Mouse (Mus musculus) MEL (cell line): ENCODE data around the gene Fubp3.

Experiments
- CTCF ChIP-seq, 3 experiments: IDR thresholded peaks in 2 of 3; conservative IDR thresholded peaks in 1 of 3; 2 replicates each; pipeline ENCODE4 v1.5.1; 2011 to 2012; ENCODE audit warnings: low read length in 3 of 3, low read depth in 2 of 3, mild to moderate bottlenecking in 2 of 3, improper control_type of control experiment in 1 of 3, inconsistent platforms in 1 of 3, mixed read lengths in 1 of 3, moderate library complexity in 1 of 3; ENCODE audit not compliant: control insufficient read depth in 1 of 3, insufficient read depth in 1 of 3, poor library complexity in 1 of 3, severe bottlenecking in 1 of 3
- ELF1 ChIP-seq: IDR thresholded peaks from 2 replicates; pipeline ENCODE4 v1.6.1; 2014; ENCODE audit warnings: low read depth, mild to moderate bottlenecking, inconsistent platforms, low read length, improper control_type of control experiment, moderate library complexity
- MAFK ChIP-seq: IDR thresholded peaks from 2 replicates; pipeline ENCODE4 v1.6.1; 2011; ENCODE audit warnings: low read depth, mild to moderate bottlenecking, low read length, improper control_type of control experiment, borderline replicate concordance
- POLR2A ChIP-seq, 2 experiments: IDR thresholded peaks; 2 replicates each; pipeline ENCODE4 v1.6.1; 2011 to 2012; ENCODE audit warnings: low read length in 2 of 2, mild to moderate bottlenecking in 2 of 2, control low read depth in 1 of 2, improper control_type of control experiment in 1 of 2, low read depth in 1 of 2, moderate library complexity in 1 of 2; ENCODE audit not compliant: control insufficient read depth in 1 of 2, insufficient read depth in 1 of 2, poor library complexity in 1 of 2
- USF1 ChIP-seq: IDR thresholded peaks from 2 replicates; pipeline ENCODE4 v1.6.1; 2014; ENCODE audit warnings: low read depth, mild to moderate bottlenecking, inconsistent platforms, low read length, improper control_type of control experiment, moderate library complexity

DNA sequence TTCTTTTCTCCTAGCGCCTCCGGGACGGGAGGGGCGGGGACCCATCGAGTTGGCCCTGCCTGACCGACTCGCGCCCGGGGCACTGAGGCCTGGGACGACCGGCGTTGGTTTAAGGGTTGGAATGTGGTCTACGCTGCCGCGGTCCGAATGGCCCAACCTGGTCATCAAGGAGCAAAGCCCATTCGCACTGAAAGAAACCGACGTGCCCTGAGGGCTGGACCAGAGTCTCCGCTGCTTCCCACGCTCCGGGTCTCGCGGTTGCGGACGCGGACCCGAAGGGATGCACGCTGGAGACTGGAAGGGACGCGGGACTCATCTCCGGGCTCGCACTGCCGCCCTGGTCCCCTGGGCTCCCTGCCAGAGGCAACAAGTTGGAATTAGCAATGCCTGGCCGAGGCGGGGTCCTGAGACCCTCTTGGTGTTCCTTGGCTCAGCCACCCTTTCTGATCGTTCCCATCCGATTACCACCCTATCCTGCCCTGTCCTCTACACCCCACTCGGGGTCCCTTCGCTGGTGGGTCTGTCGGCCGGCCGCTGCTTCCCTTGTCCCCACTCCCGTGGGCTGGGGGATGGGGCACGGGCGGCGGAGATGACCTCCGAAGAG, 63.8 kb downstream of the Fubp3 start:
- TF ChIP-seq CTCF (IDR thresholded peaks at IDR 0.05 in 2 of 3, conservative IDR thresholded peaks at IDR 0.05 in 1 of 3; ENCODE audit: control insufficient read depth in 1 of 3, insufficient read depth in 1 of 3, low read depth in 2 of 3, low read length in 3 of 3, poor library complexity in 1 of 3, severe bottlenecking in 1 of 3): no peak
- no peak for TF ChIP-seq POLR2A (IDR thresholded peaks at IDR 0.05; ENCODE audit: control insufficient read depth in 1 of 2, insufficient read depth in 1 of 2, low read depth in 1 of 2, low read length in 2 of 2, poor library complexity in 1 of 2)
- TF ChIP-seq USF1: no peak
- TF ChIP-seq MAFK: no peak
- no peak for TF ChIP-seq ELF1
